Mouse (Mus musculus) liver, postnatal 0 days (tissue): ENCODE measurements around the gene Gns.

ENCODE experiments used
- CTCF ChIP-seq: sonication (generic); IDR thresholded peaks from 2 replicates; pipeline ENCODE4 v1.5.1; 2016; ENCODE audit warnings: antibody characterized with exemption, low read depth
- EP300 ChIP-seq: IDR thresholded peaks from 2 replicates; pipeline ENCODE4 v1.6.1; 2016; ENCODE audit warnings: antibody characterized with exemption, low read depth, mild to moderate bottlenecking

DNA sequence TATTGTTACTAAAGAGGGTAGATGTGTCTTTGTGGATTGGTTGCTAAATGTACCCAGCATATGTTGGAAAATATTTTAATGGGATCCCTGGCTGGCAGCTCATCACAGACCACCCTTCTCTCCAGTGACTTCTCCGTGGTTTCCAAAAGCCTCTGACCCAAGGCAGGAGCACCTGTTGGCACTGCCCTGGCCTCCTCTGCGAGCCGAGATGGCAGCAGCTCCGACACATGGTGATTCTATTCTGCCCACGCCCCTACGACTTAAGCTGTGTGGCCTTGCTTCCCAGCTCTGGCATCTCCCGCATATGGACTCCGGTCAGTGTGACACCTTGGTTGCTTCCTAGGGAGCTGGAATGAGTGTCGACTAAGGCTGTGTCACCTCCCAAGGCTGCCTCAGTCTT is 38.2 kb downstream of the Gns start:
- no peak for TF ChIP-seq CTCF
- no peak for TF ChIP-seq EP300
